Mouse (Mus musculus) thymus, adult 2 months (tissue): ENCODE results near the gene Col13a1.

Source experiments
- CTCF ChIP-seq: fragments of 200-500 bp; IDR thresholded peaks from 2 replicates; pipeline ENCODE4 v1.5.1; 2012; ENCODE audit warnings: mild to moderate bottlenecking, control low read depth, low read length, moderate library complexity, borderline replicate concordance; ENCODE audit not compliant: control insufficient read depth, poor library complexity, insufficient read depth; ENCODE audit errors: extremely low read depth
- POLR2A ChIP-seq: fragments of 200-500 bp; IDR thresholded peaks from 2 replicates; pipeline ENCODE4 v1.6.1; 2012; ENCODE audit warnings: mild to moderate bottlenecking, low read length, control low read depth, moderate library complexity; ENCODE audit not compliant: control insufficient read depth, poor library complexity, insufficient read depth; ENCODE audit errors: extremely low read depth

- TF ChIP-seq POLR2A, result no peak
- TF ChIP-seq CTCF, result no peak
Measured at GRCm38 (mm10) chr10:62023821-62024551, 45.1 kb upstream of the Col13a1 start.
